Mouse (Mus musculus) stomach, embryonic 14.5 days (tissue): ENCODE results near the gene Col1a2. TPM values are rescaled to one million over a fixed set of nuclear protein-coding genes. Genes with fewer than 3 reads are reported as not detected.

Experiments
- ATAC-seq: fragments of 200-750 bp; cut with Nextera tagmentation; 2 replicates; pipeline ENCODE4 v1.8.0; 2017; ENCODE audit warnings: low read depth, moderate TSS enrichment; ENCODE audit not compliant: insufficient number of reproducible peaks, insufficient read depth, low FRiP score
- H3K27ac ChIP-seq: fragments of 300-500 bp; sonication (generic); 2 replicates; pipeline ENCODE4 v1.5.1; 2014; ENCODE audit warnings: mild to moderate bottlenecking, low read length, moderate library complexity, mixed read lengths
- H3K27me3 ChIP-seq: fragments of 300-500 bp; sonication (generic); 2 replicates; pipeline ENCODE4 v1.6.1; 2014; ENCODE audit warnings: low read length, control low read depth, mixed read lengths; ENCODE audit not compliant: control insufficient read depth, insufficient read depth
- H3K36me3 ChIP-seq: fragments of 300-500 bp; sonication (generic); 2 replicates; pipeline ENCODE4 v1.6.1; 2014; ENCODE audit warnings: mild to moderate bottlenecking, control low read depth, low read length, moderate library complexity, mixed read lengths; ENCODE audit not compliant: control insufficient read depth, insufficient read depth
- H3K4me1 ChIP-seq: fragments of 300-500 bp; sonication (generic); 2 replicates; pipeline ENCODE4 v1.6.1; 2014; ENCODE audit warnings: low read length, control low read depth, mixed read lengths; ENCODE audit not compliant: control insufficient read depth, insufficient read depth
- H3K4me2 ChIP-seq: fragments of 300-500 bp; sonication (generic); replicated peaks from 2 replicates; pipeline ENCODE4 v1.6.1; 2014; ENCODE audit warnings: low read depth, low read length, control low read depth
- H3K4me3 ChIP-seq: fragments of 300-500 bp; sonication (generic); 2 replicates; pipeline ENCODE4 v1.5.1; 2014; ENCODE audit warnings: low read depth, low read length, control low read depth
- H3K9ac ChIP-seq: fragments of 300-500 bp; sonication (generic); replicated peaks from 2 replicates; pipeline ENCODE4 v1.6.1; 2014; ENCODE audit warnings: low read depth, mild to moderate bottlenecking, control low read depth, low read length, moderate library complexity, mixed read lengths
- H3K9me3 ChIP-seq: fragments of 300-500 bp; sonication (generic); 2 replicates; pipeline ENCODE4 v1.6.1; 2016; ENCODE audit warnings: low read depth, low read length, control low read depth; ENCODE audit not compliant: control insufficient read depth
- WGBS: fragments of 180-500 bp; shearing (Covaris S2); extraction: QIAGEN DNeasy Blood & Tissue Kit; methylation state at CpG from one replicate; pipeline ENCODE4 v1.1.7; 2014; 5-methylcytosine and 5-hydroxymethylcytosine counted together
- polyA plus RNA-seq: library from polyadenylated mRNA; unstranded; fragments of >200 nt; fragmentation: Nextera tagmentation; extraction: Ambion mirVana; gene quantifications from 2 replicates; pipeline ENCODE4 v1.2.1, GENCODE M21; 2014

Gene Col1a2
- 751 and 803 TPM in 2 replicates for polyA plus RNA-seq

- no peaks in the 10 kb centered on the region for H3K27me3 ChIP-seq
- peak within 1 kb of the TSS; percentile 58 for H3K4me3 ChIP-seq
- H3K36me3 ChIP-seq, result no peaks in the 10 kb centered on the region
- H3K4me2 ChIP-seq, result peak within 1 kb of the TSS; percentile 48
- no peaks in the 10 kb centered on the region for H3K9me3 ChIP-seq
- H3K9ac ChIP-seq, result peak within 1 kb of the TSS; percentile 64
- WGBS, result 26% methylated on average over 2 of the region's 3 CpGs
- H3K4me1 ChIP-seq, result 0 out of 2 replicates have a peak, but pooled peaks cover 4% of the 10 kb centered on the region
- peak within 1 kb of the TSS; percentile 95 for H3K27ac ChIP-seq
- ATAC-seq, result 0 out of 2 replicates have a peak, but pooled peaks have one; percentile 16
These were observed at the start of gene Col1a2 for GRCm38 (mm10) chr6:4504603-4505131. Gene Col1a2 (plus strand): TSS chr6:4504814.

- H3K27me3 ChIP-seq, result no peaks in the 10 kb centered on the region
- peak overlapping the region; percentile 88 for H3K27ac ChIP-seq
- no peak overlapping the region for H3K4me3 ChIP-seq
- H3K4me2 ChIP-seq, result no peak overlapping the region
- no peak for ATAC-seq
- H3K36me3 ChIP-seq, result no peaks in the 10 kb centered on the region
- 38% methylated on average over 5 of the region's 5 CpGs for WGBS
- H3K9me3 ChIP-seq, result no peaks in the 10 kb centered on the region
- H3K9ac ChIP-seq, result no peak overlapping the region
- H3K4me1 ChIP-seq, result peaks cover 13% of the 10 kb centered on the region
These were observed 49.1 kb upstream of the Col1a2 start for GRCm38 (mm10) chr6:4455518-4455917.

- no peak overlapping the region for H3K4me2 ChIP-seq
- no peaks in the 10 kb centered on the region for H3K36me3 ChIP-seq
- peak overlapping the region; percentile 88 for H3K27ac ChIP-seq
- no peaks in the 10 kb centered on the region for H3K9me3 ChIP-seq
- 0 out of 2 replicates have a peak, but pooled peaks have one; percentile 11 for ATAC-seq
- peaks cover 13% of the 10 kb centered on the region for H3K4me1 ChIP-seq
- H3K9ac ChIP-seq, result no peak overlapping the region
- H3K4me3 ChIP-seq, result no peak overlapping the region
- 25% methylated on average over 5 of the region's 5 CpGs for WGBS
- no peaks in the 10 kb centered on the region for H3K27me3 ChIP-seq
These were observed 48.5 kb upstream of the Col1a2 start for GRCm38 (mm10) chr6:4455961-4456617.

- Histone ChIP-seq H3K9me3 (no peaks in the 10 kb centered on the region), H3K9ac (no peak overlapping the region), H3K36me3 (no peaks in the 10 kb centered on the region), H3K27me3 (no peaks in the 10 kb centered on the region), H3K27ac (peak overlapping the region; percentile 88), H3K4me3 (no peak overlapping the region), H3K4me1 (peaks cover 13% of the 10 kb centered on the region), H3K4me2 (no peak overlapping the region)
- WGBS, result 38% methylated on average over 12 of the region's 12 CpGs
- ATAC-seq, result peak; percentile 44; the same call in 1 of the 2 replicates
These were observed 47.7 kb upstream of the Col1a2 start for GRCm38 (mm10) chr6:4456691-4457447.

GRCm38 (mm10) chr6:4457555-4457996 lies 47.0 kb upstream of the Col1a2 start:
- 21% methylated on average over 6 of the region's 6 CpGs for WGBS
- Histone ChIP-seq H3K4me2 (no peak overlapping the region), H3K36me3 (no peaks in the 10 kb centered on the region), H3K9me3 (no peaks in the 10 kb centered on the region), H3K4me3 (no peak overlapping the region), H3K27ac (peak overlapping the region; percentile 88), H3K4me1 (peaks cover 13% of the 10 kb centered on the region), H3K27me3 (no peaks in the 10 kb centered on the region), H3K9ac (no peak overlapping the region)
- ATAC-seq, result peak; percentile 79; the same call in 1 of the 2 replicates

- no peak overlapping the region for H3K9ac ChIP-seq
- H3K4me1 ChIP-seq, result no peaks in the 10 kb centered on the region
- 30% methylated on average over 3 of the region's 3 CpGs for WGBS
- H3K9me3 ChIP-seq, result no peaks in the 10 kb centered on the region
- no peaks in the 10 kb centered on the region for H3K27me3 ChIP-seq
- H3K36me3 ChIP-seq, result no peaks in the 10 kb centered on the region
- no peak overlapping the region for H3K4me3 ChIP-seq
- ATAC-seq, result no peak
- H3K27ac ChIP-seq, result no peak overlapping the region
- H3K4me2 ChIP-seq, result no peak overlapping the region
These were observed 39.3 kb upstream of the Col1a2 start for GRCm38 (mm10) chr6:4465320-4465719.

- ATAC-seq, result no peak
- peak overlapping the region; percentile 58 for H3K27ac ChIP-seq
- H3K4me3 ChIP-seq, result no peak overlapping the region
- 59% methylated on average over 4 of the region's 4 CpGs for WGBS
- H3K9ac ChIP-seq, result no peak overlapping the region
- H3K36me3 ChIP-seq, result no peaks in the 10 kb centered on the region
- peaks cover 18% of the 10 kb centered on the region; the same call in 1 of the 2 replicates for H3K4me1 ChIP-seq
- no peaks in the 10 kb centered on the region for H3K9me3 ChIP-seq
- no peak overlapping the region for H3K4me2 ChIP-seq
- H3K27me3 ChIP-seq, result no peaks in the 10 kb centered on the region
These were observed 21.1 kb upstream of the Col1a2 start for GRCm38 (mm10) chr6:4483577-4483936.

- ATAC-seq, result peak; percentile 62; the same call in 1 of the 2 replicates
These were observed 20.5 kb upstream of the Col1a2 start for GRCm38 (mm10) chr6:4483937-4484601.

More at GRCm38 (mm10) chr6:4483937-4484601, 20.5 kb upstream of the Col1a2 start:
- WGBS, result 18% methylated on average over 7 of the region's 7 CpGs
- Histone ChIP-seq H3K4me3 (no peak overlapping the region), H3K4me1 (peaks cover 23% of the 10 kb centered on the region; the same call in 1 of the 2 replicates), H3K36me3 (no peaks in the 10 kb centered on the region), H3K9ac (no peak overlapping the region), H3K9me3 (no peaks in the 10 kb centered on the region), H3K27ac (peak overlapping the region; percentile 58), H3K4me2 (peak overlapping the region; percentile 4; the same call in 1 of the 2 replicates), H3K27me3 (no peaks in the 10 kb centered on the region)
